Mouse (Mus musculus) brain, embryonic 14.5 days (tissue): ENCODE measurements around the gene Rps27. TPM values are rescaled to one million over a fixed set of nuclear protein-coding genes. Genes with fewer than 3 reads are reported as not detected.

Source experiments
- DNase-seq: peaks from one replicate; pipeline ENCODE4 v3.0.0-alpha.2; 2011; ENCODE audit warnings: low read depth
- CTCF ChIP-seq: fragments of 200-500 bp; IDR thresholded peaks from 2 replicates; pipeline ENCODE4 v1.5.1; 2012; ENCODE audit warnings: inconsistent platforms, mild to moderate bottlenecking, moderate library complexity, borderline replicate concordance; ENCODE audit not compliant: insufficient read depth, insufficient read length; ENCODE audit errors: extremely low read depth
- POLR2A ChIP-seq: fragments of 200-500 bp; IDR thresholded peaks from 2 replicates; pipeline ENCODE4 v1.6.1; 2012; ENCODE audit warnings: mild to moderate bottlenecking, inconsistent platforms, borderline replicate concordance; ENCODE audit not compliant: poor library complexity, insufficient read depth, insufficient read length, severe bottlenecking; ENCODE audit errors: extremely low read depth
- polyA plus RNA-seq: library from polyadenylated mRNA; depleted of rRNA; stranded (reverse); fragments of >200 nt; gene quantifications from 2 replicates; pipeline ENCODE4 v1.2.3, GENCODE M21; 2012; rRNA removed

Gene Rps27
- polyA plus RNA-seq, 1 experiment = 2,101 TPM

- no peak for DNase-seq
- no peak for TF ChIP-seq POLR2A
- no peak for TF ChIP-seq CTCF
These were observed 9.8 kb downstream of the Rps27 start for GRCm38 (mm10) chr3:90203619-90204018.

- TF ChIP-seq POLR2A (no peak), CTCF (no peak)
- no peak for DNase-seq
These were observed 10.6 kb downstream of the Rps27 start for GRCm38 (mm10) chr3:90202884-90203283.

DNA sequence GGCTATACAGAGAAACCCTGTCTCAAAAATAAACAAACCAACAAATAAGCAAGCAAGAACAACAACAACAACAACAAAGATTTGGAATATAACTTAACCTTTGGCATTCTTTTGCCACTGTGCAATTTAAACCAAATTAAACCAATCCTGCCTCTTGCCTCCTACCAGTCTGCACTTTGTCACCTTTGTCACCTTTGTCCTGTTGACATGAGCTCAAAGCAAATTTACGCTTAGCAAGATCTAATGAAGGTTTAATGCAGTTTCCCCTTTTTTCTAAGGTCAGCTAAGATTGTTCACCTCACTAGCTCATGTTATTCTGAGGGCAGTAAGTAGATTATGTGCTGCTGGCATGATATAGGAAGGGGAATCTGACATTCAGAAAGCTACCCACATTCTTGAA is 15.9 kb downstream of the Rps27 start:
- TF ChIP-seq POLR2A (no peak), CTCF (no peak)

GRCm38 (mm10) chr3:90195644-90196043 is 17.8 kb downstream of the Rps27 start:
- DNase-seq = no peak
- no peak for TF ChIP-seq CTCF
- TF ChIP-seq POLR2A = no peak

More for the DNA sequence above, 15.9 kb downstream of the Rps27 start:
- no peak for DNase-seq

- peak; percentile 38 for DNase-seq
These were observed 18.7 kb downstream of the Rps27 start for GRCm38 (mm10) chr3:90194759-90195158.

GRCm38 (mm10) chr3:90190859-90191510 is 22.5 kb downstream of the Rps27 start:
- DNase-seq = no peak
- TF ChIP-seq CTCF (no peak), POLR2A (no peak)

More at GRCm38 (mm10) chr3:90194759-90195158, 18.7 kb downstream of the Rps27 start:
- TF ChIP-seq CTCF (no peak), POLR2A (no peak)

DNA sequence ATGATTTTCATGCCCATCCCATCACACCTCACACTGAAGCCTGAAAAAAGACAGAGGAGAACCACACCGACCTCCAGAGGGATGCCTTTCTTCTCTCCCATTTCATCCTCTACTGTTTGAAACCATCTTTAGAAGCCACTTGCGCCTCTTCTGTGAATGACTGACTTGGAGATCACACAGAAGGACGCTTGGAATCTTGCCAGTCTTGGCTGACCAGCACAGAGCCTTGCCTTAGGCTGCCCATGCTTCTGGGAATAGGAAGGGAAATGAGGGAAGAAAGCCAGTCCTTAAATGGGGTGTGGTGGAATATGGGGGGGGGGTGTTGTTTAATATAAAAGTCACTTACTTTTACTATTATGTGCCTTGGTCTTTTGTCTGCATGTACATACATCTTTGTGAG is 29.9 kb downstream of the Rps27 start:
- TF ChIP-seq POLR2A (no peak), CTCF (no peak)
- DNase-seq = no peak

DNA sequence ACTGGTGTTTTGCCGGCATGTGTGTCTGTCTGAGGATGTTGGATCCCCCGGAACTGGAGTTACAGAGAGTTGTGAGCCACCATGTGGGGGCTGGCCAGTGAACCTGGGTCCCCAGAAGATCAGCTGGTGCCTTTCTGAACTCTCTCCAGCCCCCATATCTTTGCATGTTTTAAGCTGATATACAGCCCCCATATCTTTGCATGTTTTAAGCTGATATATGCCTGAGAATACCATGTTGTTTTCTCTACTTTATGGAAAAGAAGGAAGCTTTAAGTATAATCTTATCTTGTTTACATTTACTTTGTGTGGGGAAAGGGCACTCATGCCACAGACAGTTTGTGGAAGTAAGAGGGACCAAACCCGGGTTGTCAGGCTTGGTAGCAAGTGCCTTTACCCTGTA is 33.9 kb downstream of the Rps27 start:
- no peak for DNase-seq
- TF ChIP-seq CTCF (no peak), POLR2A (no peak)

Other genes starting within 250 kb of the Rps27 start
- 93.7 and 115 TPM in 2 replicates for gene Hax1, start 214.9 kb downstream of the Rps27 start, polyA plus RNA-seq
- gene 4933434E20Rik, start 162.0 kb downstream of the Rps27 start, polyA plus RNA-seq = 93.7 and 97.7 TPM in 2 replicates
- gene Ubap2l, start 161.0 kb downstream of the Rps27 start, polyA plus RNA-seq = 155 and 184 TPM in 2 replicates
- gene Tpm3, start 141.0 kb downstream of the Rps27 start, polyA plus RNA-seq = 205 and 222 TPM in 2 replicates
- 1.8 and 2.3 TPM in 2 replicates for gene Nup210l, start 109.5 kb downstream of the Rps27 start, polyA plus RNA-seq
- gene Rab13, start within 50 bp of the Rps27 start, polyA plus RNA-seq = 14.5 and 16.4 TPM in 2 replicates
- gene Jtb, start 17.9 kb upstream of the Rps27 start, polyA plus RNA-seq = 48.4 and 76.8 TPM in 2 replicates
- 1.3 and 2.4 TPM in 2 replicates for gene Creb3l4, start 29.9 kb upstream of the Rps27 start, polyA plus RNA-seq
- 24.0 and 35.8 TPM in 2 replicates for gene Slc39a1, start 34.5 kb upstream of the Rps27 start, polyA plus RNA-seq
- 62.1 and 72.8 TPM in 2 replicates for gene Crtc2, start 40.5 kb upstream of the Rps27 start, polyA plus RNA-seq
- 29.3 and 30.7 TPM in 2 replicates for gene Dennd4b, start 51.5 kb upstream of the Rps27 start, polyA plus RNA-seq
- 27.3 and 52.6 TPM in 2 replicates for gene Gatad2b, start 79.5 kb upstream of the Rps27 start, polyA plus RNA-seq
- 52.9 and 55.5 TPM in 2 replicates for gene Slc27a3, start 176.3 kb upstream of the Rps27 start, polyA plus RNA-seq
- 56.0 and 66.1 TPM in 2 replicates for gene Ints3, start 220.0 kb upstream of the Rps27 start, polyA plus RNA-seq